Mouse (Mus musculus) lung, adult 2 months (tissue): ENCODE measurements around the gene Kif26b.

Experiments used
- CTCF ChIP-seq: fragments of 200-500 bp; IDR thresholded peaks from 2 replicates; pipeline ENCODE4 v1.5.1; 2011; ENCODE audit warnings: mild to moderate bottlenecking, low read length, control low read depth; ENCODE audit not compliant: insufficient read depth
- POLR2A ChIP-seq: fragments of 200-500 bp; IDR thresholded peaks from 2 replicates; pipeline ENCODE4 v1.6.1; 2011; ENCODE audit warnings: low read depth, mild to moderate bottlenecking, control low read depth, low read length, borderline replicate concordance; ENCODE audit errors: extremely low read depth

GRCm38 (mm10) chr1:178550477-178551047, 21.6 kb downstream of the Kif26b start:
- TF ChIP-seq POLR2A = no peak
- no peak for TF ChIP-seq CTCF
